Mouse (Mus musculus) midbrain, embryonic 10.5 days (tissue): Measurements from ENCODE around the gene Elp5. TPM values are rescaled to one million over a fixed set of nuclear protein-coding genes. Genes with fewer than 3 reads are reported as not detected.

Experiments used
- DNase-seq: peaks from one replicate; pipeline ENCODE4 v3.0.0-alpha.2; 2017; ENCODE audit warnings: low spot score
- H3K27ac ChIP-seq: fragments of 300-500 bp; sonication (generic); replicated peaks from 2 replicates; pipeline ENCODE4 v1.5.1; 2016; ENCODE audit warnings: mild to moderate bottlenecking
- H3K27me3 ChIP-seq: fragments of 300-500 bp; sonication (generic); 2 replicates; pipeline ENCODE4 v1.6.1; 2016; ENCODE audit warnings: low read depth, mild to moderate bottlenecking; ENCODE audit not compliant: poor library complexity, severe bottlenecking
- H3K36me3 ChIP-seq: fragments of 300-500 bp; sonication (generic); 2 replicates; pipeline ENCODE4 v1.6.1; 2016; ENCODE audit warnings: mild to moderate bottlenecking, moderate library complexity
- H3K4me1 ChIP-seq: fragments of 300-500 bp; sonication (generic); 2 replicates; pipeline ENCODE4 v1.6.1; 2016
- H3K4me3 ChIP-seq: fragments of 300-500 bp; sonication (generic); 2 replicates; pipeline ENCODE4 v1.5.1; 2016; ENCODE audit warnings: mild to moderate bottlenecking, moderate library complexity
- H3K9me3 ChIP-seq: fragments of 300-500 bp; sonication (generic); replicated peaks from 2 replicates; pipeline ENCODE4 v1.6.1; 2016; ENCODE audit warnings: mild to moderate bottlenecking
- WGBS: fragments of 180-500 bp; shearing (Covaris S2); methylation state at CpG from one replicate; pipeline ENCODE4 v1.1.7; 2016; 5-methylcytosine and 5-hydroxymethylcytosine counted together
- polyA plus RNA-seq: library from polyadenylated mRNA; unstranded; fragments of >200 nt; fragmentation: Nextera tagmentation; extraction: Ambion mirVana; gene quantifications from 2 replicates; pipeline ENCODE4 v1.2.1, GENCODE M21; 2016

The Elp5 gene
- polyA plus RNA-seq, 1 experiment from 2014 or later: 151 TPM

DNA sequence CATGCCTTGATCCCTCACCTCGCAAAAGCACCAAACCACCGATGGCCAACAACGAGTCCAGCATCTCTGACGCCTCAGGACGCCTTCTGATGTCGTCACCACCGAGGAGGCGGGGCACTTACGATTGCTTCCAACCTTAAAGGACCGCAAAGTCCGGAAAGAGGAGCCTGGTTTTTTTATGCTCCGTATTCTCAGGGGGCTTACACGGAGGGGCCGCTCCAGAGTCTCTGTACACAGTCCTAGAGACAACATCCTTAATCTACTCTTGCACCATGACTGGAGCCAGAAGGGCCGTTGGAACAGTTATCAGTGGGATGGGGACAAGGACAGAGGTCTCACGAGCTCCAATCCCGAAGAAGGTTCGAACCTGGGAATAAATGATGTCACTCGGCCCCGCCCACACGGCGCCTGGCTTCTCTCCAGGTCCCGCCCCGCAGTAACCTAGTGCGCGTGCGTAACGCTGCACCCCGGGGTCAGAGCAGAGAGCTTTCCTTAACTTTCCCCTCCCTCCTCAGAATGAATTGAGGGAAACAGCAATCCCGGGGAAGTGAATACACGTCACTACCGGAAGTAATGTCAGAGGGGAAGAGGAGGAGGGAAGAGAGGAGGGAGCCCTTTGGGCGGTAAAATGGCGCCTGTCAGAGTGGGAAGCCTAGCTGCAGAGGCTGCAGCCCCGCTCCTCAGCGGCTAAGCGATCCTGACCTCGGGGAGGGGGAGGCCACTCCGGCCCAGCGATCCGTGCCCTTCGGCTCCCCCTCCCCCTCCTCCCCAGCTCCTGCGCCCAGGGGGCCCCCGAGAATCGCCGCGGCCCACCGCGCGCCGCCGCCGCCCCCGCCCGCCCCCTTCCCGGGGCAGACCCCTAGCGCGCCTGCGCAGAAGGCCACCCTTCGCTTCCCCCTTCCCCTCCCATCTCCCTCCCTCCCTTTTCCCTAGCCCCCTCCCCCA is 1.8 kb downstream of the Elp5 start:
- H3K27ac ChIP-seq: peak overlapping the region; percentile 99
- peak overlapping the region; percentile 99 for H3K4me3 ChIP-seq
- under 1% methylated on average over 53 of the region's 60 CpGs for WGBS
- peak; percentile 99 for DNase-seq
- H3K9me3 ChIP-seq: no peaks in the 10 kb centered on the region
- H3K27me3 ChIP-seq: no peaks in the 10 kb centered on the region
- H3K4me1 ChIP-seq: peaks cover 39% of the 10 kb centered on the region
- H3K36me3 ChIP-seq: peaks cover 62% of the 10 kb centered on the region

DNA sequence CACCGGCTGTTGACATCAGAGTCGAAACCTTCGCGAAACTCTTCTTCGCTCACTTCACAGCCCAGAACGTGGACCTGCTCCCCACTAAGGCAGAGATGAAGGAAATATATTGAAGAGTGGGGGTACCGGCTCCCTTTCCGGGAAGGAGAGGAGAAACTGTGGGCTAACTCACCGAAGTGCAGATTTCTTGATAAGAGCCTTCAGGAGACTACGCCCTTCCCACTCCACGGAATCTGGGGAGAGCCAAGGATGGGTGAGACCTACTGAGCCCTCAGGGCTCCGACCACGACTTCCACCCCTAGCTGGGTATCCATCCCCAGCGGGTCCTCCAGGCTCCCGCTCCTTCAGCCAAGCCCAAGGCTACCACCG is 2.5 kb downstream of the Elp5 start:
- no peaks in the 10 kb centered on the region for H3K27me3 ChIP-seq
- H3K4me1 ChIP-seq: peaks cover 39% of the 10 kb centered on the region
- H3K36me3 ChIP-seq: peaks cover 62% of the 10 kb centered on the region
- peak overlapping the region; percentile 99 for H3K4me3 ChIP-seq
- H3K9me3 ChIP-seq: no peaks in the 10 kb centered on the region
- no peak for DNase-seq
- peak overlapping the region; percentile 99 for H3K27ac ChIP-seq
- WGBS: 4% methylated on average over 16 of the region's 16 CpGs

DNA sequence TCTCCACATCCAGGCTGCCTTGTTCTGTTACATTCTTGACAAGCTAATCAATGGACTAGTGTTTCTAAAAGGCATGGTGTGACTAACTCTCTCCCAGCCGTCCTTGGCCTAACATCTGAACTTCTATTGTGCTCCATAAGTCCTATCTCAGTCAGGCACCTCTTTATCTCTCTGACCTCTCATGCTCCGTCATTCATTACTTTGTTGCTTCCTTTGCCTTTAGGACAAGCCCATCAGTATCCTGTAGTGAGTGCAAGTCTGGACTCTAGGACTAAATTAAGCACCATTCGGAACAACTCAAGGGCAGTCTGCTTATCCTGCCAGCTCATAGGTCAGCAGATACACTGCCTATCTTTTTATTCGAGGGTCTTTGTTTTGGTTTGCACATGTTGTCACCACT is 6.0 kb downstream of the Elp5 start:
- H3K27me3 ChIP-seq: no peaks in the 10 kb centered on the region
- no peaks in the 10 kb centered on the region for H3K9me3 ChIP-seq
- DNase-seq: no peak
- 87% methylated on average over 4 of the region's 4 CpGs for WGBS
- no peak overlapping the region for H3K27ac ChIP-seq
- peaks cover 77% of the 10 kb centered on the region for H3K36me3 ChIP-seq
- H3K4me1 ChIP-seq: peaks cover 15% of the 10 kb centered on the region
- H3K4me3 ChIP-seq: no peak overlapping the region

DNA sequence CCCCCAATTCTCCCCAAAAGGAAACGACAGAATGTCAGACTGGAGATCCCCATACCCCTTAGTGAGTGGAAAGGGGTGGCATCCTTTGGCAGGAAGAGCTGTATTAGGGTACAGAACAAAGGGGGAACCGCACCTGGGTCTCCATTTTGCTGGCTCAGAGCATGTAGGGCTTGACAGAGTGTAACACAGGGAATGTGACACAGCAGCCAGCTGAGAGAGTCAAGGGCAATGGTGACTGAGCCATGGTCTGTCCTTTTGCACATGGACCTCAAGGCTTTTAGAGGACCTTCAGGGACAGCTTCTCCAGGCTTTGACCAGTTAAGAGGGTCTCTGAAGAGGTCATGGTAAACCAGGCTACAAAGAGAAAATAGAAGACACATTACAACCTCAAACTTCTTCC is 7.4 kb downstream of the Elp5 start:
- 92% methylated on average over 2 of the region's 2 CpGs for WGBS
- H3K27me3 ChIP-seq: no peaks in the 10 kb centered on the region
- peaks cover 13% of the 10 kb centered on the region for H3K4me1 ChIP-seq
- H3K27ac ChIP-seq: no peak overlapping the region
- no peak overlapping the region for H3K4me3 ChIP-seq
- DNase-seq: no peak
- H3K36me3 ChIP-seq: peaks cover 88% of the 10 kb centered on the region
- H3K9me3 ChIP-seq: no peaks in the 10 kb centered on the region

DNA sequence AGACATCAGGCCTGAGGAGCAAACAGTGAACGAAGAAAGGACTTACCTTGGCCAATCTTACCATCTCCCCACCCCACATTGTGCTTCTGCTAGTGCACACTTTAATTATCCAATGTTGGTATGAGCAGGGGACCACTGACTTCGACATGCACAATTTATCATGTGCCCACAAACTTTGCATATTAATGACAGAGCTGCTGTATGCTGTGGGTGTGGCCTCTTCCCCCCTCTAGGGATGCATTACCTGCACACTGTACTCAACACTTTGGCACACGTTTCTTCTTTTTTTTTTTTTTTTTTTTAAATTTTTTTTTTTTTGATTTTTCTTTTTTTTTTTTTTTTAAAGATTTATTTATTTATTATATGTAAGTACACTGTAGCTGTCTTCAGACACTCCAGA is 11.5 kb downstream of the Elp5 start:
- Histone ChIP-seq H3K4me1 (peaks cover 12% of the 10 kb centered on the region), H3K4me3 (no peak overlapping the region), H3K36me3 (peaks cover 81% of the 10 kb centered on the region), H3K27ac (no peak overlapping the region), H3K27me3 (peaks cover 30% of the 10 kb centered on the region), H3K9me3 (no peaks in the 10 kb centered on the region)
- WGBS: 84% methylated on average over 3 of the region's 3 CpGs
- no peak for DNase-seq

DNA sequence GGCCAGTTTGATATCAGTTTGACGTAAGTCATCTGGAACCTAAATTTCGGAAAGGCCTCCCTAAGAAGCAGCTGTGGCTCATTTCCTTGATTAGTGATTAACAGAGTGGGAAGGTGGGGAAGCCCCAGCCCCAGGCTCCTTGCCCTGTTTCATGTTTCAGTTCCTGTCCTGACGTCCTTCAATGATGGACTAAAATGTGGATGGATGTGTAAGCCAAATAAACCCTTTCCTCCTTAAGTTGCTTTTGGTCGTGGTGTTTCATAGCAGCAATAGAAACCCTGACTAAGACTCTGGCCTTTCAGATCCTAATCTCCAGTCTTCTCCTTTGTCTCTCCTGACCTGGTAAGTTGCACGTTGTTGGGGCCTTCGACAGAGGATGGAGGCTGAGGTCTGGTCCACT is 12.1 kb downstream of the Elp5 start:
- 94% methylated on average over 6 of the region's 6 CpGs for WGBS
- no peaks in the 10 kb centered on the region for H3K9me3 ChIP-seq
- peaks cover 16% of the 10 kb centered on the region for H3K4me1 ChIP-seq
- peaks cover 76% of the 10 kb centered on the region for H3K36me3 ChIP-seq
- H3K27me3 ChIP-seq: peaks cover 36% of the 10 kb centered on the region
- no peak for DNase-seq
- no peak overlapping the region for H3K4me3 ChIP-seq
- no peak overlapping the region for H3K27ac ChIP-seq

DNA sequence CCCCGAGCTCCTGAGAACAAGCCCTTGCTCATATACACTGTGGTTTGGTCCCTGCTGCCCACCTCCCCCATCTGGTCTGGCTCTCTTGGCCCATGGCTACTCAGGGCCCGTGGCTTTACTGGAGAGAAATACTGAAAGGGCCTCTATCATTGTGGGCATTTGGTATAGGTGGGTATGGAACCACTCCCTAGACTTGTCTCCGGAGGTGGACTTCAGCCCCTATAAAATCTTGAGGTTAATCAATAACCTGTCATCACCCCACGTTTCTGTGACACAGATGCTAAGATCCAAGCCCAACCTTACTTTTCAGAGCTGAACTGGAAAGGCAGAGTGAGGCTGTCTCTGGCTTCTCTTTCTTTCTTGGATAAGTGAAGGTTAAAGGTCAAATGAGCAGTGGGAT is 13.5 kb downstream of the Elp5 start:
- Histone ChIP-seq H3K9me3 (no peaks in the 10 kb centered on the region), H3K27me3 (peaks cover 50% of the 10 kb centered on the region), H3K4me3 (no peak overlapping the region), H3K36me3 (peaks cover 61% of the 10 kb centered on the region), H3K4me1 (peaks cover 19% of the 10 kb centered on the region), H3K27ac (no peak overlapping the region)
- WGBS: 89% methylated on average over 4 of the region's 4 CpGs
- DNase-seq: no peak

DNA sequence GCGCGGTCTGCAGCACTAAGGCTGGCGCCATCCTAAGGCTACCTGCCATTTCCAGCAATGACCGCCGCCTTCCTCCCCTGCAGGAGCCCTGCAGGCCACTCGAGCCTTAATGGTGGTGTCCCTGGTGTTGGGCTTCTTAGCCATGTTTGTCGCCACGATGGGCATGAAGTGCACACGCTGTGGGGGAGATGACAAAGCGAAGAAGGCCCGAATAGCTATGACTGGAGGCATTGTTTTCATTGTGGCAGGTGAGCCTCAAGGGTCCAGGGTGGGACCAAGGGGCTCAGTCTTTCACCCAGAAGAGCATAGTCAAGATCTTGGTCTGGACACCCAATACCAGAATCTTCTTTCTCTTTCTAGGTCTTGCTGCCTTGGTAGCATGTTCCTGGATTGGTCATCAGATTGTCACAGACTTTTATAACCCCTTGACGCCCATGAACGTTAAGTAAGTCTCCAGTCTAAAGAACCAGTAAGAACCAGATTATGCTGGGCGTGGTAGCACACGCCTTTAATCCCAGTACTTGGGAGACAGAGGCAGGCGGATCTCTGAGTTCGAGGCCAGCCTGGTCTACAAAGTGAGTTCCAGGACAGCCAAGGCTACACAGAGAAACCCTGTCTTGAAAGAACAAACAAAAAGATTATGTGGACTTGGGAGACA is 15.3 kb downstream of the Elp5 start:
- Histone ChIP-seq H3K36me3 (peaks cover 43% of the 10 kb centered on the region), H3K4me3 (peak overlapping the region; percentile 40), H3K9me3 (no peaks in the 10 kb centered on the region), H3K27me3 (peaks cover 68% of the 10 kb centered on the region), H3K4me1 (peaks cover 19% of the 10 kb centered on the region), H3K27ac (peak overlapping the region; percentile 55; the same call in 1 of the 2 replicates)
- WGBS: 39% methylated on average over 17 of the region's 17 CpGs
- DNase-seq: no peak

DNA sequence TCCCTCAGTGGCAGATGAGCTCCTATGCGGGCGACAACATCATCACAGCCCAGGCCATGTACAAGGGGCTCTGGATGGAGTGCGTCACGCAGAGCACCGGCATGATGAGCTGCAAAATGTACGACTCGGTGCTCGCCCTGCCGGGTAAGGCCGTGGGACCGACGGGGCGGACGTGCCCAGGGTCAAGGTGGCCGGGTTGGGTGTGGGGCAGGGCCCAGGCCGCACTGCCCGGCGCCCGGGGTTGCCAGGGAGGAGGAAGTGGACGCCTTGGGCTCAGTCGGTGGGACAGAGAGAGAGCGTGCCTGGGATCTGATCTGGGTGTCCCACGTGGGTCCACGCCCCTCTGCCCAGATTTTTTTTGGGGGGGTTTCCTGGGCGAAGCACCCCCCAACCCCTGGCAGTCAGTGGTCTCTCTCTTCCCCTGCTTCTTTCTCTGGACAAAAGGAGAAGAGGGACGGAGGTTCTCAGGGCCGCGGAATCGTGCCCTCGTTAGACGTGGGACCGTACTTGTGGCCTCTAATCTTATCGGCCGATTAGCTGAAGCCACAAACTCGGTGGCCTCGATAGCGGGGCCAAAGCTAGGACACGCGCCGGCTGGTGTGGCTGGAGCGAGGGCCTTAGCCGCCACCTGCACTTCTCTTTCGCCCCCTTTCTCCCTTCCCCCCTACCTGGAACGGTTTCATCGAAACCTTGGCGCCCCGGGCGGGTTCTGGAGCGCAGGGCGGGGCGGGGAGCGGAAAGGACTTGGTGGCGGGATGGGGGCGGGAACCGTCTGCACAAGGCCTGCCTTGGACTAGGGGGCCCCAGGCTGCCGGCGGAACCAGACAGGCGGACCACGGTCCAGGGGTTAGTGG is 16.1 kb downstream of the Elp5 start:
- peak overlapping the region; percentile 40 for H3K4me3 ChIP-seq
- H3K4me1 ChIP-seq: peaks cover 19% of the 10 kb centered on the region
- H3K27ac ChIP-seq: peak overlapping the region; percentile 55; the same call in 1 of the 2 replicates
- no peaks in the 10 kb centered on the region for H3K9me3 ChIP-seq
- peaks cover 36% of the 10 kb centered on the region for H3K36me3 ChIP-seq
- DNase-seq: peak; percentile 41
- H3K27me3 ChIP-seq: peaks cover 74% of the 10 kb centered on the region
- 3% methylated on average over 59 of the region's 59 CpGs for WGBS

DNA sequence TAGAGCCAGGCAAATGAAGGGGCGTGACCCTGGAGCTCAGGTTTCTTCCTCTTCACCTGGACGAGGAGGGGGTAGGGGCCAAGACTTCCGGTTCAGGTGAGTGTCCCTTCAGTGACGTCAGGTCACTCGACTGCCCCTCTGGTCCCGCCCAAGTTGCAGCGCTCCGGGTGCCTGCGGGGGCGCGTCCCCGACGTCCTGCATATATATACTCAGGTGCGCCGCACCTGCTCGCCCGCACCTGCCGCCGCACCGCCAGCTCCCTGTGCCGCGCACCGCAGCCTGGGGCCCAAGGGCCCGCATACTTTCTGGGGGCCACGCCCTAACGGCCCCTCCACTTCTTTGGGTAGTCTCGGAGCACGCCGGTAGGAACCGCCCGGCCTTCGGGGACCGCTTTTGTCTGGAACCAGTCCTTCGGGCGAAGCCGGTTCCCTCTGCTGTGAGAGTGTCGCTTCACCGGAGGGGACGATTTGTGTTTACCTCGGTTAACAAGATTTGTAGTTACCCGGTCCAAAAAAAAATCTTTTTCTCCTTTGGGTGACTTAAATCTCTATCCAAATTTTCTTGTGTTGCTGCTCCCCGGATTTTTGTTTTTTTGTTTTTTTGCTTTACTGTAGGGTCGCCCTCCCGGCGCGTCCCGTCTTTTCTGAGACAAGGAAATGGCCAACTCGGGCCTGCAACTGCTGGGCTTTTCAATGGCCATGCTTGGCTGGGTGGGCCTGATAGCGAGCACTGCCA is 16.9 kb downstream of the Elp5 start:
- 2% methylated on average over 49 of the region's 49 CpGs for WGBS
- H3K36me3 ChIP-seq: peaks cover 30% of the 10 kb centered on the region
- peaks cover 19% of the 10 kb centered on the region for H3K4me1 ChIP-seq
- peaks cover 74% of the 10 kb centered on the region for H3K27me3 ChIP-seq
- DNase-seq: no peak
- H3K9me3 ChIP-seq: no peaks in the 10 kb centered on the region
- no peak overlapping the region for H3K27ac ChIP-seq
- peak overlapping the region; percentile 40 for H3K4me3 ChIP-seq

DNA sequence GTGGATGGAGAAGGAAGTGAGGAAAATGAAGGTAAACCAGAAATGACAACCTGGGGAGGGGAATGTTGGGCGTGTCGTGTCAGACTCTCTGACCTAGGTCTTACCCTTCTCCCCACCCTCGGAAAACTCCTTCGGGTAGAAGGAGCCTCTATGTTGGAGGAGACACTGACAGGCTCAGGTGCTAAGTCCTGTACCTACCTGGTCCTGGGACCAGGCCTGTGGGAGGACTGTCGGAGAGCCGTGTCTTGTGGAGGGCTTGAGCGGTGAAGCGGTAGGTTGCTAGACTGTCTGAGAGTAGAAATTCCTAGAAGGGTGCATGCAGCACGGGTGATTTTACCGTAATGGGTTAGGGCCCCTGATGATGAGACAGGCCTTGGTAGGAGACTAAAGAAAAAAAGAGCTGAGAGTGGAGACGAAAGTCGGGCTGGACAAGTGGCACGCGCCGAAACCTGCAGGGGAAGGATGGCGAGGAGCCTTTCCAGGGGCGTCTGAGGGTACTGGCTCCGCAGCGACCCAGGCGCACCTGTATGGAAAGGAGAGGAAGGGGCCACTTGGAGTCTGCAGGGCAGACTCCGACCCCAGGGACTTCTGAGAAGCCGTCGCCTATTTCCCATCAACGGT is 17.6 kb downstream of the Elp5 start, which contains the start of gene Cldn7:
Cldn7 (plus strand) TSS at position 130 of the 621 bp plus-strand sequence.
- DNase-seq: no peak
- Histone ChIP-seq H3K4me3 (peak within 1 kb of the TSS; percentile 35), H3K27me3 (peaks cover 74% of the 10 kb centered on the region), H3K36me3 (peaks cover 23% of the 10 kb centered on the region), H3K4me1 (peaks cover 19% of the 10 kb centered on the region), H3K9me3 (no peaks in the 10 kb centered on the region), H3K27ac (no peak within 1 kb of the TSS)
- WGBS: 10% methylated on average over 24 of the region's 24 CpGs
